In genomic region chr11:84968775-84969174, GRCm38 (mm10) we compare ENCODE assay signal across 12 mouse cellular contexts. TPM values are rescaled to one million over a fixed set of nuclear protein-coding genes. Genes with fewer than 3 reads are reported as not detected.
DNase-seq lines count a peak whose midpoint lies in the region; ATAC-seq and TF ChIP-seq lines count a peak whose summit lies in the region.
"Had no signal": no experiment of that assay in that cellular context is flagged by ENCODE, and none has a peak within 500 bp of the region (broad histone marks: within the 10 kb centered on the region; RNA-seq: fewer than 3 reads in every experiment).

No protein-coding gene starts in this region.

- 0 out of 2 replicates have a peak overlapping the region, but pooled peaks have one; percentile 7 for H3K27ac ChIP-seq in hindbrain, postnatal 0 days
- H3K27ac ChIP-seq in hindbrain, embryonic 16.5 days (ENCODE audit: low read depth, low read length), result no peak overlapping the region
- 0 out of 2 replicates have a peak overlapping the region, but pooled peaks have one; percentile 64 for H3K27ac ChIP-seq in lung, postnatal 0 days (ENCODE audit: low read length)
- H3K27ac ChIP-seq: macrophage had no signal

- no peaks in the 10 kb centered on the region for H3K36me3 ChIP-seq in hindbrain, postnatal 0 days (ENCODE audit: insufficient read depth, low read length)
- no peaks in the 10 kb centered on the region for H3K36me3 ChIP-seq in hindbrain, embryonic 16.5 days (ENCODE audit: control insufficient read depth, insufficient read depth, low read length)
- H3K36me3 ChIP-seq in lung, postnatal 0 days (ENCODE audit: insufficient read depth, low read length), result no peaks in the 10 kb centered on the region
- H3K36me3 ChIP-seq: G1E had no signal

- no peak overlapping the region for H3K4me2 ChIP-seq in hindbrain, postnatal 0 days (ENCODE audit: low read depth, low read length)
- H3K4me2 ChIP-seq in hindbrain, embryonic 16.5 days (ENCODE audit: low read length), result no peak overlapping the region
- H3K4me2 ChIP-seq in lung, postnatal 0 days (replicated peaks; ENCODE audit: low read depth, low read length), result no peak overlapping the region

- TF ChIP-seq CTCF in hindbrain, postnatal 0 days (IDR thresholded peaks at IDR 0.05; ENCODE audit: low read depth), result no peak
- TF ChIP-seq CTCF in lung, postnatal 0 days (IDR thresholded peaks at IDR 0.05), result no peak

- no peak overlapping the region for H3K9ac ChIP-seq in hindbrain, postnatal 0 days (replicated peaks; ENCODE audit: low read length)
- no peak overlapping the region for H3K9ac ChIP-seq in hindbrain, embryonic 16.5 days (ENCODE audit: low read depth, low read length)
- no peak overlapping the region for H3K9ac ChIP-seq in lung, postnatal 0 days (replicated peaks; ENCODE audit: low read depth)

- no peak overlapping the region for H3K4me3 ChIP-seq in hindbrain, postnatal 0 days (ENCODE audit: low read length)
- no peak overlapping the region for H3K4me3 ChIP-seq in hindbrain, embryonic 16.5 days (ENCODE audit: low read length)
- no peak overlapping the region for H3K4me3 ChIP-seq in lung, postnatal 0 days (ENCODE audit: low read depth, low read length)

- ATAC-seq in hindbrain, postnatal 0 days, result no peak
- no peak for ATAC-seq in hindbrain, embryonic 16.5 days
- ATAC-seq in lung, postnatal 0 days, result peak; percentile 95
- ATAC-seq in erythroid progenitor cell, adult 5-6 weeks (replicated peaks; ENCODE audit: low FRiP score, poor library complexity, severe bottlenecking), result no peak

- DNase-seq in hindbrain, postnatal 0 days (ENCODE audit: low spot score), result no peak
- peak; percentile 64 for DNase-seq in cerebellum, adult 9-11 months
- peak; percentile 56 to 60 for DNase-seq in heart, postnatal 10 days
- peak; percentile 75 for DNase-seq in lung, postnatal 0 days (ENCODE audit: low spot score)
- no peak for DNase-seq in thymus, postnatal 36 days
- no peak for DNase-seq in thymus, postnatal 4 days

- H3K4me1 ChIP-seq in hindbrain, postnatal 0 days (ENCODE audit: insufficient read depth, low read length), result peaks cover 10% of the 10 kb centered on the region; the same call in 1 of the 2 replicates
- no peaks in the 10 kb centered on the region for H3K4me1 ChIP-seq in hindbrain, embryonic 16.5 days (ENCODE audit: control insufficient read depth, insufficient read depth, low read depth, low read length)
- peaks cover 6% of the 10 kb centered on the region; the same call in 1 of the 2 replicates for H3K4me1 ChIP-seq in lung, postnatal 0 days (ENCODE audit: insufficient read depth, low read depth, low read length)

- intact Hi-C loops in heart, postnatal 10 days (cut with DNase I), result no loop called here

- H3K27me3 ChIP-seq in hindbrain, postnatal 0 days (ENCODE audit: insufficient read depth, low read length), result no peaks in the 10 kb centered on the region
- H3K27me3 ChIP-seq in hindbrain, embryonic 16.5 days (replicated peaks; ENCODE audit: control insufficient read depth, insufficient read depth, low read length), result no peaks in the 10 kb centered on the region
- no peaks in the 10 kb centered on the region for H3K27me3 ChIP-seq in lung, postnatal 0 days (replicated peaks; ENCODE audit: insufficient read depth, low read length)

- peak; percentile 68 for TF ChIP-seq EP300 in lung, postnatal 0 days (IDR thresholded peaks at IDR 0.05)

- no peaks in the 10 kb centered on the region for H3K9me3 ChIP-seq in hindbrain, postnatal 0 days (ENCODE audit: low read length)
- H3K9me3 ChIP-seq in hindbrain, embryonic 16.5 days (ENCODE audit: control insufficient read depth, low read length), result no peaks in the 10 kb centered on the region
- H3K9me3 ChIP-seq in lung, postnatal 0 days (ENCODE audit: low read length), result no peaks in the 10 kb centered on the region
- H3K9me3 ChIP-seq: G1E had no signal

- 54% methylated on average over 6 of the region's 6 CpGs for WGBS in hindbrain, postnatal 0 days
- 63% methylated on average over 6 of the region's 6 CpGs for WGBS in hindbrain, embryonic 16.5 days
- 34% methylated on average over 6 of the region's 6 CpGs for WGBS in lung, postnatal 0 days

RNA-seq across cellular contexts. Expression of gene Car4, which starts 11.2 kb away (rescaled TPM):
- total RNA-seq in hindbrain, postnatal 0 days (2014; rRNA removed), result 0.93 and 2.0 TPM in 2 replicates
- polyA plus RNA-seq in hindbrain, postnatal 0 days (2015; fragmentation: Nextera tagmentation; extraction: Ambion mirVana), result 12.3 and 15.0 TPM in 2 replicates
- 5.5 and 7.1 TPM in 2 replicates for polyA plus RNA-seq in hindbrain, embryonic 16.5 days (2015; fragmentation: Nextera tagmentation; extraction: Ambion mirVana)
- total RNA-seq in heart, postnatal 10 days (2021), result 10 to 100 TPM; 46.9 to 55.9 TPM
- 172 and 190 TPM in 2 replicates for polyA plus RNA-seq in lung, postnatal 0 days (2015; fragmentation: Nextera tagmentation; extraction: Ambion mirVana)
- total RNA-seq in erythroid progenitor cell, adult 5-6 weeks (2015; ENCODE audit: low replicate concordance), result not detected in 2 replicates
- not detected in 2 replicates for total RNA-seq in erythroid progenitor cell, adult 5-6 weeks (2017; ENCODE audit: low replicate concordance)
- total RNA-seq: common myeloid progenitor, adult 5-6 weeks; G1E; hematopoietic stem cell, adult 5-6 weeks had no signal
- polyA plus RNA-seq: G1E, macrophage had no signal

RNA-seq across cellular contexts. Expression of gene Znhit3, which starts 52.6 kb away (rescaled TPM):
- total RNA-seq in hindbrain, postnatal 0 days (2014; rRNA removed), result 36.7 and 44.4 TPM in 2 replicates
- polyA plus RNA-seq in hindbrain, postnatal 0 days (2015; fragmentation: Nextera tagmentation; extraction: Ambion mirVana), result 85.9 and 89.3 TPM in 2 replicates
- 65.2 and 71.4 TPM in 2 replicates for polyA plus RNA-seq in hindbrain, embryonic 16.5 days (2015; fragmentation: Nextera tagmentation; extraction: Ambion mirVana)
- 1 to 10 TPM; 9.5 TPM for total RNA-seq in heart, postnatal 10 days (2021)
- polyA plus RNA-seq in lung, postnatal 0 days (2015; fragmentation: Nextera tagmentation; extraction: Ambion mirVana), result 24.1 and 27.5 TPM in 2 replicates
- total RNA-seq in erythroid progenitor cell, adult 5-6 weeks (2015; ENCODE audit: low replicate concordance), result 9.4 and 26.4 TPM in 2 replicates
- total RNA-seq in erythroid progenitor cell, adult 5-6 weeks (2017; ENCODE audit: low replicate concordance), result 6.0 and 14.2 TPM in 2 replicates

Comparison
In these comparisons a context has a peak if more than half of its experiments do, and no peak if none do; other contexts are left out.
1. DNase-seq: peak in cerebellum, adult 9-11 months (single experiment), heart, postnatal 10 days (2 of 2) and lung, postnatal 0 days (single experiment); none in hindbrain, postnatal 0 days (single experiment), thymus, postnatal 36 days (0 of 2) and thymus, postnatal 4 days (single experiment).
2. RNA of gene Car4, which starts 11.2 kb away (total RNA-seq): 46.9 to 55.9 TPM in heart, postnatal 10 days; 0.93 to 2.0 TPM in hindbrain, postnatal 0 days and not detected in erythroid progenitor cell, adult 5-6 weeks; every median in the first group is over 10 times any median in the second.